Mouse (Mus musculus) brain, embryonic 14.5 days (tissue): ENCODE measurements around the gene Serpinb9. TPM values are rescaled to one million over a fixed set of nuclear protein-coding genes. Genes with fewer than 3 reads are reported as not detected.
"Not testable (repeated sequence)": the region's sequence is repeated elsewhere in the genome, so short reads cannot be mapped to it uniquely, and the experiment has no call there.

Experiments
- DNase-seq: peaks from one replicate; pipeline ENCODE4 v3.0.0-alpha.2; 2011; ENCODE audit warnings: low read depth
- CTCF ChIP-seq: fragments of 200-500 bp; IDR thresholded peaks from 2 replicates; pipeline ENCODE4 v1.5.1; 2012; ENCODE audit warnings: inconsistent platforms, mild to moderate bottlenecking, moderate library complexity, borderline replicate concordance; ENCODE audit not compliant: insufficient read depth, insufficient read length; ENCODE audit errors: extremely low read depth
- POLR2A ChIP-seq: fragments of 200-500 bp; IDR thresholded peaks from 2 replicates; pipeline ENCODE4 v1.6.1; 2012; ENCODE audit warnings: mild to moderate bottlenecking, inconsistent platforms, borderline replicate concordance; ENCODE audit not compliant: poor library complexity, insufficient read depth, insufficient read length, severe bottlenecking; ENCODE audit errors: extremely low read depth
- polyA plus RNA-seq: library from polyadenylated mRNA; depleted of rRNA; stranded (reverse); fragments of >200 nt; gene quantifications from 2 replicates; pipeline ENCODE4 v1.2.3, GENCODE M21; 2012; rRNA removed

The Serpinb9 gene
- polyA plus RNA-seq, 1 experiment = 0.89 TPM

DNA sequence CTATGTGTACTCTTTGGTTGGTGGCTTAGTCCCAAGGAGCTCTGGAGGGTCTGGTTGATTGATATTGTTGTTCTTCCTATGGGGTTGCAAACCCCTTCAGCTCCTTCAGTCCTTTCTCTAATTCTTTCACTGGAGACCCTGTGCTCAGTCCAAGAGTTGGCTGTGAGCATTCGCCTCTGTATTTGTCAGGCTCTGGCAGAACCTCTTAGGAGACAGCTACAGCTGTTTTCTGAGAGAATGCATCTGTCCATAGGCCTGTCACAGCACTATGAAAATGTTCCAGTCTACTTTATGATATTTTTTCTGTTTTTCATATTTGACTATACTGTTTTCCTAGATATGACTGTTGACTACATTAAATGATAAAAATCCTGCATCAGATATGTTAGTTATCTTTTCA, 9.3 kb downstream of the Serpinb9 start:
- no peak for DNase-seq
- TF ChIP-seq POLR2A (no peak), CTCF (no peak)

DNA sequence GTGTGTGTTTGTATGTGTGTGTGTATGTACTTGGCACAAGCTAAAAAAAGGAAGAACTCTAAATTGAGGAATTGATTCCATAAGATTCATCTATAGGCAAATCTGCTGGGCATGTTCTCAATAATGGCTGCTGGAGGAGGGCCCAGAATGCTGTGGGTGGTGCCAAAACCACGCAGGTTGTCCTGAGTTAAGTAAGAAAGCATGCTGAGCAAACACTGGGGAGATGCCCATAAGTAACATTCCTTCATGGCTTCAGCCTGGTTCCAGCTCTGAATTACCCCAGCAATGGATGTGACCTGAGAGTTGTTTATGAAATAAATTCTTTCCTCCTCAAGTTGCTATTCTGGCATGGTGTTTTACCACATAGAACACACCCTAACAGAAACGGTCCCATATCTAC, 10.2 kb downstream of the Serpinb9 start:
- TF ChIP-seq CTCF (no peak), POLR2A (no peak)
- DNase-seq = no peak

DNA sequence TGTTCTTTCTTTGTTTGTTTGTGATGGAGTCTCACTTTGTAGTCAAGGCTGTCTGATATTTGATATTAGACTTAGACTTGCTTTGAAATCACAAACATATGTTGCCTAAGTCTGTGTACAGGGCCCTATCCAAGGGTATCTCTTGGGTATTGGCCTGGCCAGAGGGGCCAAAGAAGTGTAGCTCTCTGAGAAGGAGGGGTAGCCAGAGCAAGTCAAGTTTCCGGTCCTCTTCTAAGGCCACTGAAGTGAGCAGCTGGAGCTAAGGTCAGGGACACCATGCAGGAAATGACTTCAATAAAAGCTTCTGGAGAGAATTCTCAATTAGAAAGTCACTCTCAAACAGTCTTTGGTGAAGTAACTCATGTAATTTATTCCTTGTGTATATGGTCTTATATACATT, 19.3 kb downstream of the Serpinb9 start:
- DNase-seq = no peak
- TF ChIP-seq CTCF (no peak), POLR2A (no peak)

DNA sequence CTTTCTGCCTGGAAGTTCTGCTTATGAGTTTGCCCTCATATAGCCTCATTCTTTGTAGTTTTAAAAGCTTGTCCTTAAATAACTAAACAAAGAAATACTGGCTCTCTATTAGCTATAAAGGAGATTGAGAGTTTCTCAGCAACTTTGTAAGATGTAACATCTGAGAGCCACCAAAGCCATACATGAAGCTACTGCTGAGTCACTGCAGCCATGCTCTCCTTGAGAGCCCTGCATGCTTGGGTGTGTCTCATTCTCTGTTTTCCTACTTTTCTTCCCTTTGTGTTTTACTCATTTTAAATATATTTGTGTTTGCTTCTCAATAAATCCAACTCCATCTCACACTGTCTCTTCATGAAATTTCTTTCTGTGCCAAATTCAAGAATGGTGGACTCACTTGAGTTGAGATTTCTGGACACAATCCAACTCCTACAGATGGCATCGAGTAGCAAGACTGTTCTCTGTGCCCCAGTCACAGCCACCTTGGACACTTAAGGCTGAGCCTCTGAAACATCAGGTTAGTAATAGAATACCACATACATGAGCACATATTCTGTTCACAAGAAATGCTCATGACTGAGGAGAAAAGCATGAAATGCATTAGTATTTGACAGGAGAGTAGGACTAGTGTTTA, 23.5 kb downstream of the Serpinb9 start:
- DNase-seq = no peak
- no peak for TF ChIP-seq POLR2A
- TF ChIP-seq CTCF = no peak

DNA sequence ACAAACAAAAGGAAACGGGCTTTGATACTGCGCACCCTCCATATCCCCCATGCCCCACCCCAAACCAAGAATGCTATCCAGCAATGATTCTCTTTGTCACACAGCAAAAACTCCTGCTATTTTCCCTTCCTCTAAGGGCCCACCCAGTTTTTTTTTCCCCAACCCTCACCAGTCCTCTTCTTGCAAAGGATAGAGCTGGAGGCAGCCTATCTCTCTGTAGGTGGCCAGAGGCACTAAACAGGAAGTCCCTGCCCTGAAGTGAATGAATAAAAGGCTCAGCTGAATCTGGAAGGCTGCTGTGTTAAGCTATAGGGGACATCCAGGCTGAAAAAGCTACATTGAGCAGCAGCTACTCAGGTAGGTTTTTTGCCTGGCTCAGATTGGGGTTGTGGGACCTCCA, 24.2 kb downstream of the Serpinb9 start, which contains the start of gene Serpinb9b:
Gene Serpinb9b, plus strand, starts transcription at position 173 of the 400 bp plus-strand sequence.
- no peak for TF ChIP-seq POLR2A
- no peak for TF ChIP-seq CTCF
- no peak for DNase-seq

DNA sequence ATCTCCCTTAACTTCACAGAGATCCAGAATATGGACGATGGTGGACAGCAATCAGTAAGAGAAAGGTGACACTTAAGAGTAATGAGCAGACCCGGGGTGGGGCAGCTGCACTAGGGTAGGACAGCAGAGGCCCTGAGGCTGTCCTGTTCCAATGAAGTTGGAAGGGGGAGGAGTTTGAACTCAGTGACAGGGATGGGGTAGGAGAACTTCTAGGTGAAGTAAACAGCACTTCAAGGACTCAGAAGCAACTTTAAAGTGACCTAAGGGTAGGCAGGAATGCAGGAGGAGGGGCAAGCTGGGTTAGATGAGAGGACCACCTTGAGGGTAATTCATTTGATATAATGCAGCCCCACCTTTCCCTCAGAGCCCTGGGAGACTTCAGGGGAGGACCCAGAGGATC, 25.1 kb downstream of the Serpinb9 start:
- no peak for DNase-seq
- TF ChIP-seq CTCF (no peak), POLR2A (no peak)

DNA sequence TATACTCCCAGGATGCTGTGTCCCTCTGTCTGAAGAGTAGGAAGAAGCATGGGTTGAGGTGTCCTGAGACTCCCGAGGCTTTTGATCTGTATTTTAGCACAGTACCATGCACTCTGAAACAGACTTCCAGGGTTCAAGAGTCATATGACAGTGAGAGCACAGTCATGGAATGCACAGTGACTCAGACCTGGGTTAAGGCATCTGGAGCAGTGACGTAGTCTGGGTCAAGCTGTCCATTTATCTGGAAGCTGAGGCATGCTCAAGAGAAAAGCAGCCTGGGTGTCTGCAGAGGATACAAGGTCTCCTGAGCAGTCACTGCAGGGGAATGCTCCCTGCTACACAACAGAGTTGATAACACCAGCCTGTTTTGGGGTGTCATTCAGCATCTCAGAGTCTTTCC, 25.5 kb downstream of the Serpinb9 start:
- TF ChIP-seq CTCF (no peak), POLR2A (no peak)
- DNase-seq = no peak

DNA sequence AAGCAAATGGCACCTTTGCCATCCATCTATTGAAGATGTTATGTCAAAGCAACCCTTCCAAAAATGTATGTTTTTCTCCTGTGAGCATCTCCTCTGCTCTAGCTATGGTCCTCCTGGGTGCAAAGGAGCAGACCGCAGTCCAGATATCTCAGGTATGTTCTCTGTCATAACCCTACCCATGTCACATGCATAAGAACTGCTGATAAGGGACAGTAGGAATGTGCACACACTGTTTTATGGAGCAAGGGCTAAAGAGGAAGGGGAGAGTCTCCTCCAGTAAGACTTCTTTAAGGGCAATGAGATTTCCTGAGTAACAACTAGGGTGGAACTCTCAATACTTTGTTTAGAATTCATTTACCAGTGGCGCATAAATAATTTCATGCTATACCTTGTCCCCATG, 26.4 kb downstream of the Serpinb9 start:
- not testable (repeated sequence) for DNase-seq

DNA sequence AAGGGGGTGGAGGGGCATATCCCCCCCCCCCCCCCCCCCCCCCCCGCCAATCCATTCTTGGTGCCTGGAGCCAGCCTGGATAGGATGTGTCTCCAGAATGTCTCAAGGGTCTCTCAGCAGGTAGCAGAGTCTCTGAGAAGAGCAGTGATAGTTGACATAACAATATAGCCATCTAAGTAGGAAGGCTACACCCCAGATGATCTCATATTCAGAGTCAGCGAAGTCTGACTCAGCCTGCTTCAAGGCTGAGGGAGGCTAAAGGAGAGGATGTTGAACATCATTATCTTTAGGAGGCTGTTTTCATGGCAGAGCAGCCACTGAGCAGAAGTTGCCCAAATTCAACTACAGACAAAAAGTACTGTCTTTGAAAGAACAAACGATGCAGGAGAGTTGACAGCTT, 27.2 kb downstream of the Serpinb9 start:
- no peak for DNase-seq
- TF ChIP-seq POLR2A (no peak), CTCF (no peak)

DNA sequence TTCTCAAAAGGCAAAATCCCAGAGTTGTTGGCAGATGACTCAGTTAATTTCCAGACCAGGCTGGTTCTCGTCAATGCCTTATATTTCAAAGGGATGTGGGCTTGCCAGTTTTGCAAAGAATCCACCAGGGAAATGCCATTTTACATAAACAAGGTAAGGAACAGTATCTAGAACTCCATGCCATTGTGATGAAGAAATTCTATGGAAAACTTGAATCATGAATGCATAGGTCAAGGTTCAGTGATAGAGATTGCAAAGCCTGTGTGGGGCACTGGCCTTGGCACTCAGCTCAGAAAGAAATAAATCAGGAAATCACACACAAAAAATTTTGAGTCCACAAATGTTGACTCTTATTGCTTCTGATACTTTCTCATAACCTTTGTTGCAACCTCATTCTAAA, 32.5 kb downstream of the Serpinb9 start:
- no peak for DNase-seq
- TF ChIP-seq CTCF (no peak), POLR2A (no peak)

DNA sequence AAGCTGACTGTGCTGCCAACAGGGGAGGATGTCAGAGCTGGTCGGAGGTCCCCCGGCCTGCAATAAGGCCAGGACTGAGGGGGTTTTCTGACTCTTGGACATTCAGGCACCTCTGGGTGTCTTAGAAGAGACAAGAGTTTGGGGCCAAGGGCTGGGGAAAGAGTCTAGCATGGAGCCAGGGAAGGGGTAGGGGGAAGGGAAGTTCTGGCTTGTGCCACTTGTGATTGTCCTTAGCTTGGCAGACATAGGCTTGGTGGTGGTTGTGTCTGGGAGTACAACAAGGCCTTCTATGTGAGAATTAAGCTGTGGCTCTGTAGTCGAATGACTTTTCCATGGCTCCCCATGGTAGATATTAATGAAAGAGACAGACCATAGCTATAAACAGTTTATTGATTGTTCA, 40.5 kb downstream of the Serpinb9 start:
- no peak for TF ChIP-seq CTCF
- TF ChIP-seq POLR2A = no peak
- DNase-seq = no peak

DNA sequence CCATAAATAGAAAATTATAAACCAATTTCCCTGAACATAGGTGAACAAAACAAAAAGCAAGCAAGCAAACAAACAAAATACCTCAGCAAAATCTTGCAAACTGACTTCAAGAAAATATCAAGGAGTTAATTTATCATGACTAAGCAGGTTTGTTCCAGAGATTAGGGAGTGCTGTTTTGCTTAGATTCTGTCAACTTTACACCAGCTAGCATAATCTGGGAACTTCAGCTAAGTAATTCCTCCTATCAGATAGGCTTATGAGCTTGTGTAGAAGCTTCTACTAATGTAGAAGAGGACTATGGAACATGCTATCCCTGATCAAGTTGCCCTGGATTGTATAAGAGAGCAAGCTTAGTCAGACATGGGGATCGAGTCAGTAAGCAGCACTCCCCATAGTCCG, 44.2 kb downstream of the Serpinb9 start:
- TF ChIP-seq POLR2A (no peak), CTCF (no peak)
- DNase-seq = no peak

DNA sequence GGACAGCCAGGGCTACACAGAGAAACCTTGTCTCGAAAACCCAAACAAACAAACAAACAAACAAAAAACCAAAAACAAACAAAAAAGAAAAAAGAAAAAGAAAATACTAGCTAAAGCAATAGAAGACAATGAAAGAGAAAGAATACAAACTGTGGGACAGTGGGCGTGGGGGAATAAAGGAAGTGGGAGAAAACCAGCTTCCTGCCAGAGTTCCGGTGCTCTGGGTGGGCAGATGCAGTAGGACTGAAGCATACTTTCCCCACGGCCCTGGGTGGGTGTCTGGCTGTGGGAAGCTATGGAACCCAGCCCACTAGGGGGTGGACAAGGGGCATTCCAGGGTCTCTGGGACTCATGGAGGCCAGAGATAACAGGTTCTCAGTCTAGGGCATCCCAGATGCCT, 45.1 kb downstream of the Serpinb9 start:
- no peak for DNase-seq
- TF ChIP-seq CTCF (no peak), POLR2A (no peak)

DNA sequence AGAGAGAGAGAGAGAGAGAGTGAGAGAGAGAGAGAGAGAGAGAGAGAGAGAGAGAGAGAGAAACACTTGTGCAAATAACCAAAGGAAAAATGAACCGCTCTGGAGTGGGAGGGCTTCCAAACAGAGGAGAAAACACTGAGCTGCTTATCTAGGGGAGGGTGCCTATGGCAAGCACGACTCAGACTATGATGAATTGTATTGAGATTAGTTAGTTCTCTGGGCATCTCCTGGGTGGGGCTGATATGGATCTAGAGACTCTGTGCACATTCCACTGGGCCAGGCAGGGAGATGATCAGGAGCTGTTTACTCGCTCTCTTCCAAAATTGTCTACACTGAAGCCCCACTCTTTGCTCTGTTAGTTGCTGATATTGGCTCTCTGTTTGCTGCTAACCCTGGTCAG, 48.6 kb downstream of the Serpinb9 start:
- no peak for TF ChIP-seq POLR2A
- no peak for TF ChIP-seq CTCF
- DNase-seq = no peak

DNA sequence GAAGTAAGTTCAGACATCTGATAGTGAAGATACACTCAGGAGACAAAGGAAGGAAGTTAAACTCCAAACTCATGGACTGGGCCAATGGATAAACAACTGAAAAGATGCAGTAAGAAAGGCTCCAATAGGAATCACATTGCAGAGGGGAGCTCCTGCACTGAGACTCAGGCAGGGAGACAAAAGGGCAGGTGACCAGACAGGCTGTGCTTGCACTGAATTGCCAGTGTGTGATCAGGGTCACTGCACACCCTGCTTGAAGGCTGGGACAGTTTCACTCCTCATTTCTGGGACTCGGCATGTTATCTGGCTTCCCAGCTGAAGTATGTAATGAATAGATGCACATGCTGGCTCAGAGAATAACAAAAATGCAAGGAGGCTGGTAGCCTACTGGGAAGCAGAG, 60.0 kb downstream of the Serpinb9 start:
- TF ChIP-seq CTCF (no peak), POLR2A (no peak)
- no peak for DNase-seq

Other genes starting within 250 kb of the Serpinb9 start
- 0.24 and 0.29 TPM in 2 replicates for gene Mylk4, start 219.3 kb upstream of the Serpinb9 start, polyA plus RNA-seq
- 59.3 and 63.1 TPM in 2 replicates for gene Wrnip1, start 201.2 kb upstream of the Serpinb9 start, polyA plus RNA-seq
- gene D930007J09Rik, start 200.4 kb upstream of the Serpinb9 start, polyA plus RNA-seq = 0.50 and 0.70 TPM in 2 replicates
- 0.85 and 1.4 TPM in 2 replicates for gene Serpinb1a, start 152.1 kb upstream of the Serpinb9 start, polyA plus RNA-seq
- gene Serpinb1c, start 105.0 kb upstream of the Serpinb9 start, polyA plus RNA-seq = not detected in 2 replicates
- 0.95 and 1.4 TPM in 2 replicates for gene Serpinb6b, start 38.0 kb upstream of the Serpinb9 start, polyA plus RNA-seq
- gene Serpinb9b, start 24.2 kb downstream of the Serpinb9 start, polyA plus RNA-seq = 0.14 and 0.15 TPM in 2 replicates
- gene Serpinb1b, start 75.3 kb downstream of the Serpinb9 start, polyA plus RNA-seq = 0.98 and 3.3 TPM in 2 replicates
- gene Serpinb9c, start 156.5 kb downstream of the Serpinb9 start, polyA plus RNA-seq = not detected in 2 replicates
- gene Serpinb9d, start 189.7 kb downstream of the Serpinb9 start, polyA plus RNA-seq = not detected in 2 replicates
- 0.10 TPM in 1 of 2 replicates, not detected in the other for gene Serpinb9e, start 246.4 kb downstream of the Serpinb9 start, polyA plus RNA-seq